Mouse (Mus musculus) olfactory bulb, adult 2 months (tissue): ENCODE results near the gene Tspan11.

Experiments used
- CTCF ChIP-seq: fragments of 200-500 bp; IDR thresholded peaks from 2 replicates; pipeline ENCODE4 v1.5.1; 2012; ENCODE audit warnings: low read depth, mild to moderate bottlenecking, low read length, moderate library complexity; ENCODE audit not compliant: insufficient read depth
- POLR2A ChIP-seq: fragments of 200-500 bp; IDR thresholded peaks from 2 replicates; pipeline ENCODE4 v1.6.1; 2012; ENCODE audit warnings: mild to moderate bottlenecking, low read depth, low read length, moderate library complexity; ENCODE audit not compliant: insufficient read depth

- no peak for TF ChIP-seq CTCF
- no peak for TF ChIP-seq POLR2A
These were observed 86.2 kb downstream of the Tspan11 start for GRCm38 (mm10) chr6:127973553-127973952.
